Mouse (Mus musculus) cerebellum, adult 2 months (tissue): ENCODE measurements at regions not wholly inside any gene's neighbourhood (a gene's known extent, or its start where the extent isn't known, plus 50 kb on each side); places are given as distances from the start of the nearest gene placed in this dataset.
A peak's percentile ranks its signal among the peaks of the same experiment; 100 is the strongest.

ENCODE experiments used
- DNase-seq, 2 experiments: peaks; one replicate each; pipeline ENCODE4 v3.0.0; 2021
- H3K27ac ChIP-seq: fragments of 200-500 bp; 2 replicates; pipeline ENCODE4 v1.5.1; 2012; ENCODE audit warnings: low read length, control low read depth, inconsistent platforms; ENCODE audit not compliant: insufficient read depth
- H3K27me3 ChIP-seq: fragments of 200-500 bp; 2 replicates; pipeline ENCODE4 v1.6.1; 2012; ENCODE audit warnings: inconsistent platforms, mild to moderate bottlenecking, low read length, moderate library complexity; ENCODE audit not compliant: control insufficient read depth, insufficient read depth
- H3K4me1 ChIP-seq: fragments of 200-500 bp; 2 replicates; pipeline ENCODE4 v1.6.1; 2011; ENCODE audit warnings: low read length; ENCODE audit not compliant: control insufficient read depth, insufficient read depth
- H3K4me3 ChIP-seq: fragments of 200-500 bp; replicated peaks from 2 replicates; pipeline ENCODE3; 2011; ENCODE audit warnings: mild to moderate bottlenecking, low read depth, low read length, control low read depth; ENCODE audit not compliant: insufficient read depth
- CTCF ChIP-seq: fragments of 200-500 bp; IDR thresholded peaks from 2 replicates; pipeline ENCODE4 v1.5.1; 2011; ENCODE audit warnings: low read depth, mild to moderate bottlenecking, control low read depth, low read length, moderate library complexity, borderline replicate concordance; ENCODE audit not compliant: insufficient read depth
- POLR2A ChIP-seq: fragments of 200-500 bp; IDR thresholded peaks from 2 replicates; pipeline ENCODE4 v1.6.1; 2011; ENCODE audit warnings: low read length, control low read depth, borderline replicate concordance; ENCODE audit not compliant: insufficient read depth
- WGBS: fragments of 180-500 bp; shearing (Covaris S2); methylation state at CpG from one replicate; pipeline ENCODE4 v1.1.7; 2018; 5-methylcytosine and 5-hydroxymethylcytosine counted together

DNA sequence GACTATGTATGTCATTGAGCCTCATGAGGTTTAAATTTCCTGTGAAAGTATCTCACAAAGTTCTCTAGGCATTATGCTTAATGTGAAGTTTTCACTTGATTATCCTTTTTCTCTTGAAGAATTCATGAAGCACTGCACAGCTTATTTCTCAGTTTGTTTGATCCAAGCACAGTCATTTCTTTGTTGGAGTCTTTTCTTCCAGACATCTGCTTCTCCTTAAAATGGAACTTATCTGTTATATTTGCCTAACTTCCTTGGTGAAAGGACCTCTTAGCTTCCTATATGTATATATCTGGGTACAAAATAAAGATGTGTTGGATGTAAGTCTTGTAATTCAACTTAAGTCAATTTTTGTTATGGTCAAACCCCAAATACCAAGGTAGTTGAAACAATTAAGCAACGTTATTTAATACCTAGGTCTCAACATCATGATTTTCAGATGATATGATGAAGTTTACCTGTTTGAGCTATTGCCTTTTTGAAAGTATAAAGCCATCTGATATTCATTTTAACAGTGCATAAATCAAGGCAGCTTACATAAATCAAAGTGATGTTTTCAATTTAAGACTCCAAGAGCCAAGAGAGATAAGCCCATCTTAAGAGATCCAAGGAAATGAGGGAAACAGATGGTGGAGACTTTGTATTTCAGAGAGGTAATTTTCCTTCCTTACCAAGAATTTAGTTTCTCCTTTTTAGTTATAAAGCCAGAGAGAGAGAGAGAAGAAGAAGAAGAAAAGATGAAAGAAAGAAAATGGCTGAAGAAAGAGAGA lies 481.0 kb downstream of the Rfpl4b start:
- TF ChIP-seq CTCF: no peak
- TF ChIP-seq POLR2A: no peak
- no peaks in the 10 kb centered on the region for H3K27me3 ChIP-seq
- H3K4me1 ChIP-seq: no peaks in the 10 kb centered on the region
- no peak overlapping the region for H3K27ac ChIP-seq
- H3K4me3 ChIP-seq: no peak overlapping the region
- WGBS: 78% methylated on average over 1 of the region's 1 CpGs
- no peak for DNase-seq

DNA sequence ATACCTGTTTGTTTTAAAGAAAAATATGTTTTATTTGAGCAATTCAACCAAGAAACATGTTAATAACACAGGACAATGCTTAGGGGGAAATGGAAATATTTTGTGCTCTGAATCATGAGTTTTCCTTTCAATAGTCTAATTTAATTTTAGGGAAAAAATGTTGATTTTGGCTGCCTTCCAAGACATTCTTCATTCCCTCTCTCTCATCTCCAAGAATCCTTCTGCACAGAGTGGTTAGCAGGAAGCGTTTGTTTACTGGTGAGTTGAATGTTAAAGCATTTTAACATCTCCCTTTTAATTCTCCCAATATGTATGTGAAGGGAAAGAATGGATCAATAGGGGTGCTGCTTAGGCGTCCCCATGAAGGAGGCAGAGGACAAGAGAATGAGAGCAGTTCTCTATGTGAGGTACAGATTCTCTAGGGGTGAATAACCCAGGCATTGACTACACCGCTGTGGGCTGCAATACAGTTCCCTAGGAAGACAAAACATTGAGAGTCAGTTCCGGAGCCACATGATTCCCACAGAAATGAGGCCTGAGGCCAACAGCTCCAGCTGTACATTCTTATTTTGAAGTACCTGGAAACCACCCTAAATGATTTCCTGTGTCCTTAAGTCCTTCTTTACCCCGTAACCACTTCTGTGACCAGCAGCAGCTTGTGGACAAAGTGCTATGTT lies 512.7 kb downstream of the Rfpl4b start:
- H3K4me3 ChIP-seq: no peak overlapping the region
- WGBS: 37% methylated on average over 5 of the region's 5 CpGs
- no peak for DNase-seq

DNA sequence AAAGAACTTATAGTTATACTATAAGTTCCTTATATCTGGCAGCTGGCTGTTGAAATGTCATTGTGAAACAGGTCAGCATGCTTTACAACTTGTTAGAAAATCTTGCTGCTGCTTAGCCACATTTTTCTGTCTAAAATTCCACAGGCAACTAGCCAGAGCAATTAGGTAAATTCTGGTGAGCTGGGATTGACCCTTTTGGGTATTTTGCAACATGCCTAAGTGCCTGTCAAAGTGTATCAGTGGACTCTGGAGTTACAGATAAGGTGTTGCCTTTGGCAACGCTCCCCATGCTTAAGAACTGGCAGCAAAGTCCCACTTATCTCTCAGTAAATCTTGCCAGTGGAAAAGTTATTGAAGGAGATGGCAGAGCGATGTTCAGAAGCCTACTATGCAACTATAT lies 525.9 kb downstream of the Rfpl4b start:
- Histone ChIP-seq H3K4me3 (no peak overlapping the region), H3K27me3 (no peaks in the 10 kb centered on the region), H3K27ac (no peak overlapping the region), H3K4me1 (no peaks in the 10 kb centered on the region)
- TF ChIP-seq CTCF: no peak
- TF ChIP-seq POLR2A: no peak
- DNase-seq: no peak
- WGBS: 82% methylated on average over 2 of the region's 2 CpGs

More for the DNA sequence above, 512.7 kb downstream of the Rfpl4b start:
- no peaks in the 10 kb centered on the region for H3K27me3 ChIP-seq
- H3K4me1 ChIP-seq: no peaks in the 10 kb centered on the region
- TF ChIP-seq POLR2A (no peak), CTCF (no peak)
- no peak overlapping the region for H3K27ac ChIP-seq

DNA sequence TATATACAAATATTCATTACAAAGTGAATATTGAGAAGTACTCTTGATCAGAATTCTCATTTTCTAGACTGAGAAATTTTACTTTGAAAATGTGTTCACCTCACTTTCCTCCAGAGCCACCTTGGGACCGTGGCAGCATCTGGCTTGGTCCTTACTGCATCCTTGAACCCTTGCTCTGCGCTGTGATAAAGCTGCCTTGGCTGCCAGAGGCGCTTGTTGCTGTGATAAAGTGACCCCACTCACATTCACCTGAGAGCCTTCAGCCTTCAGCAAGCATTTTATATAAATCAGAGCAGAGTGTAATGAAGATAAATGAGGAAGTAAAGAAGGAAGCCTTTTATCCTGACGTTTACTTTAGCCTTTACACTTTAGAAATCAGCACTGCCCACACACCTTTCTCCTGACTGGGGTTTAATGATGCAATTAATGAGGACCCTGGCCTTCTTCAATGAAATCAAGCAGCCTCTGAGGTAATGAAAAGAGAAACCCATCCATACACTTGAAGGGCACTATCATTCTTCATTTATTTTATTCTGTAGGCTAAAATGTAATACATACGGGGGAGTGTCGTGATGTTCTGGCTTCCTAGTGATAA lies 532.8 kb downstream of the Rfpl4b start:
- no peak overlapping the region for H3K4me3 ChIP-seq
- 84% methylated on average over 6 of the region's 6 CpGs for WGBS
- H3K4me1 ChIP-seq: no peaks in the 10 kb centered on the region
- no peaks in the 10 kb centered on the region for H3K27me3 ChIP-seq
- no peak for TF ChIP-seq POLR2A
- no peak for TF ChIP-seq CTCF
- no peak for DNase-seq
- H3K27ac ChIP-seq: no peak overlapping the region

DNA sequence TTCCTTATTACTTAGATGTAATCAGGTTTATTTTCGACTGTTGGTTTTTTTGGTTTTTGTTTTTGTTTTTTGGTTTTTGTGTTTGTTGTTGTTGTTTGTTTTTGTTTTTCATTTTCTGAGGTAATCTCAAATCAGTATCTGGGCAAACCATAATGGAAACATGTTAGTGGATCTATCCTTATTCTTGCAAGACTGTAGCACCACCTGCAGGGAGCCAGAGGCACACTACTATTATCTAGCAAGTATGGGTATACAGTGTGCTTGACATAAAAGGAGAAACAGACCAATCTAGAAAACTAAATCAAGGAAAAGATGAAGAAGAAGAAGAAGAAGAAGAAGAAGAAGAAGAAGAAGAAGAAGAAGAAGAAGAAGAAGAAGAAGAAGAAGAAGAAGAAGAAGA lies 552.4 kb downstream of the Rfpl4b start:
- 98% methylated on average over 1 of the region's 1 CpGs for WGBS
- DNase-seq: peak; percentile 10 to 14
- no peak overlapping the region for H3K4me3 ChIP-seq
- no peaks in the 10 kb centered on the region for H3K4me1 ChIP-seq
- no peak overlapping the region for H3K27ac ChIP-seq
- TF ChIP-seq POLR2A (no peak), CTCF (peak; percentile 8; the same call in 1 of the 2 replicates)
- no peaks in the 10 kb centered on the region for H3K27me3 ChIP-seq

DNA sequence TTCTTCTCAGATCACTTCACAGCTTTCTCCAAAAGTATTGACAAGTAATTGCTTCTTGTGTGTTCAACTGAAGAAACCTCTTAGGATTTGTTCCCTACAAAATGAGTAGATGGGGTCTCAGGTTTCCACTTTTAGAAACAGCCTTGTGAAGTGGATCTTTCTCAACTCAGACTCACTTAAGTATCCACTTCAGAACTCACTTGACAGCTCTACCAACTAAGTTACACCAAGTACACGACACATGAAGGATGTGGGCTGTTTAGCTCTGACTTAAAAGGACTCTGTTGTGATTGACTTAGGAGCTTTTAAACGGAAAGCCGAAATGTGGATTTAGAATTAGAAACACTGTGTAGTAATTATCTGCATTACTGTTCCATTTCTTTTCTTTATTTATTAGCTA lies 556.0 kb downstream of the Rfpl4b start:
- 84% methylated on average over 3 of the region's 3 CpGs for WGBS
- Histone ChIP-seq H3K27ac (no peak overlapping the region), H3K4me3 (no peak overlapping the region), H3K4me1 (no peaks in the 10 kb centered on the region), H3K27me3 (no peaks in the 10 kb centered on the region)
- no peak for DNase-seq
- TF ChIP-seq CTCF: no peak
- TF ChIP-seq POLR2A: no peak

DNA sequence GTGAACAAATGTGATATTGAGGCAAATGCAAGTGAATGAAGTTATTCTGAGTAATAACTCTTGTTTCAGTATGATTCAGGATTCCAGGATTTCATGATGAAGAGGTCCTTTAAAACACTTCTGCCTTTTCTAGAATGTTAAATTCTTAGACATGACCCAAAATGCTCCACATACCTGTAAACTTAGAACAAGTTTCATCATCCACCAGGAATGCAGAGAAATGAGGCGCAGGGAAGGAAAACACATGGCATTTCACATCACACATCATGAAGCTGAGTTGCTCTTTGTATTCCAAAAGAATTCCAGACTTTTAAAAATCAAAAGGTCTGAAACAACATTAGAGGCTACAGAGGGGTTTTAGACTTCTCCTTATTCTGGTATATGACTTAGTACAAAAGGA lies 574.8 kb downstream of the Rfpl4b start:
- TF ChIP-seq CTCF (no peak), POLR2A (no peak)
- 96% methylated on average over 1 of the region's 1 CpGs for WGBS

More for the DNA sequence above, 574.8 kb downstream of the Rfpl4b start:
- DNase-seq: no peak
- Histone ChIP-seq H3K4me1 (no peaks in the 10 kb centered on the region), H3K27me3 (no peaks in the 10 kb centered on the region), H3K27ac (no peak overlapping the region), H3K4me3 (no peak overlapping the region)
